Mouse (Mus musculus): ENCODE measurements around the gene Btnl4. TPM values are rescaled to one million over a fixed set of nuclear protein-coding genes. Genes with fewer than 3 reads are reported as not detected.

The Btnl4 gene
- polyA plus RNA-seq, 1 experiment from 2014 or later: not detected

- H3K4me2 ChIP-seq (ENCODE audit: low read depth, low read length): no peak overlapping the region
- no peak overlapping the region for H3K4me3 ChIP-seq (ENCODE audit: low read length)
- WGBS: 82% methylated on average over 7 of the region's 7 CpGs
- H3K9ac ChIP-seq (ENCODE audit: low read length): no peak overlapping the region
- no peak for ATAC-seq (ENCODE audit: low read depth)
- no peaks in the 10 kb centered on the region for H3K27me3 ChIP-seq (ENCODE audit: control insufficient read depth, insufficient read depth, low read depth, low read length)
- no peaks in the 10 kb centered on the region for H3K9me3 ChIP-seq (ENCODE audit: control insufficient read depth, low read length)
- H3K4me1 ChIP-seq (replicated peaks; ENCODE audit: control insufficient read depth, insufficient read depth, low read length): no peaks in the 10 kb centered on the region
- H3K36me3 ChIP-seq (ENCODE audit: control insufficient read depth, insufficient read depth, low read length): no peaks in the 10 kb centered on the region
- H3K27ac ChIP-seq (ENCODE audit: low read length): no peak overlapping the region
Measured at GRCm38 (mm10) chr17:34441990-34442389, 35.1 kb downstream of the Btnl4 start.

DNA sequence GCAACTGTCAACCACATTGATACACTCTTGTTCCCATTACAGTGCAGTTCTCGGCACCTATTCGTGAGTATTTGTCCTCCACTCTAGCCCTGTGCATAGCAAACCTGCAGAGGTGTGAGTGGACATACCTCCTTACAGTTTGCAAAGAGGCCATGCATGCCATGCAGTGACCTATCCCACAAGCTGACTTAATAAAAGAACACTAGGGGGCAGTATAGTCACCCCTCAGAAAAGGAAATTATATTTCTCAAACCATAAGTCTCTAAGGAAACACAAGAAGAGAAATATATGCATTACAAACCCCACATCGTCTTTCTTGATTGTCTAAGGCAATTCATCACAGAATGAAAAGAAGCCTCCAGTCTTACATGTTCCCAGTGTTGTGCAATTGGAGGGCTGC, 37.3 kb downstream of the Btnl4 start:
- no peak overlapping the region for H3K4me2 ChIP-seq (ENCODE audit: low read depth, low read length)
- H3K36me3 ChIP-seq (ENCODE audit: control insufficient read depth, insufficient read depth, low read length): no peaks in the 10 kb centered on the region
- no peaks in the 10 kb centered on the region for H3K9me3 ChIP-seq (ENCODE audit: control insufficient read depth, low read length)
- no peak overlapping the region for H3K27ac ChIP-seq (ENCODE audit: low read length)
- WGBS: 29% methylated on average over 3 of the region's 3 CpGs
- no peaks in the 10 kb centered on the region for H3K27me3 ChIP-seq (ENCODE audit: control insufficient read depth, insufficient read depth, low read depth, low read length)
- no peaks in the 10 kb centered on the region for H3K4me1 ChIP-seq (replicated peaks; ENCODE audit: control insufficient read depth, insufficient read depth, low read length)
- no peak overlapping the region for H3K9ac ChIP-seq (ENCODE audit: low read length)
- no peak overlapping the region for H3K4me3 ChIP-seq (ENCODE audit: low read length)
- ATAC-seq (ENCODE audit: low read depth): no peak

GRCm38 (mm10) chr17:34438588-34438987, 38.5 kb downstream of the Btnl4 start:
- no peak overlapping the region for H3K9ac ChIP-seq (ENCODE audit: low read length)
- H3K27me3 ChIP-seq (ENCODE audit: control insufficient read depth, insufficient read depth, low read depth, low read length): no peaks in the 10 kb centered on the region
- no peaks in the 10 kb centered on the region for H3K9me3 ChIP-seq (ENCODE audit: control insufficient read depth, low read length)
- no peaks in the 10 kb centered on the region for H3K4me1 ChIP-seq (replicated peaks; ENCODE audit: control insufficient read depth, insufficient read depth, low read length)
- ATAC-seq (ENCODE audit: low read depth): no peak
- no peak overlapping the region for H3K4me3 ChIP-seq (ENCODE audit: low read length)
- H3K27ac ChIP-seq (ENCODE audit: low read length): no peak overlapping the region
- H3K4me2 ChIP-seq (ENCODE audit: low read depth, low read length): no peak overlapping the region
- no peaks in the 10 kb centered on the region for H3K36me3 ChIP-seq (ENCODE audit: control insufficient read depth, insufficient read depth, low read length)
- WGBS: 34% methylated on average over 1 of the region's 1 CpGs

DNA sequence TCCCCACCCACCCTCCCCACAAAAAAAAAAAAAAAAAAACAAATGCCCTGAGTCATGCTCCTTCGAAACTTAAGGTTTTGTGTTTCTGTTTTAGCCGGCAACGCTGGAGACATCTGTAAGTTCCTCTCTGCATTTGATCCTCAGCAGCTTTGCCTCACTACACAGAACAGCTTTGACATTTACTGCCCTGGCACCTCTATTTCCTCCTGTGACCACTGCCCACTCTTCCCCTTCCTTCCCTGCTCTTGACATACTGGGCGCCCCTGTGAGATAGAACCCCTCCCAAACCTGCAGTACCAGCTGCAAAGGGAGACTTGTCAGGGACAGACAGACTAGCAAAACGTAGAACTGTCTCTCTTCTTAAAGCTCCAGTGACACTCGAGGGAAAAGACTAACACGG, 39.5 kb downstream of the Btnl4 start:
- H3K27ac ChIP-seq (ENCODE audit: low read length): no peak overlapping the region
- H3K4me1 ChIP-seq (replicated peaks; ENCODE audit: control insufficient read depth, insufficient read depth, low read length): no peaks in the 10 kb centered on the region
- ATAC-seq (ENCODE audit: low read depth): no peak
- no peak overlapping the region for H3K4me2 ChIP-seq (ENCODE audit: low read depth, low read length)
- WGBS: 47% methylated on average over 7 of the region's 7 CpGs
- H3K9me3 ChIP-seq (ENCODE audit: control insufficient read depth, low read length): no peaks in the 10 kb centered on the region
- H3K36me3 ChIP-seq (ENCODE audit: control insufficient read depth, insufficient read depth, low read length): no peaks in the 10 kb centered on the region
- H3K9ac ChIP-seq (ENCODE audit: low read length): no peak overlapping the region
- H3K4me3 ChIP-seq (ENCODE audit: low read length): no peak overlapping the region
- H3K27me3 ChIP-seq (ENCODE audit: control insufficient read depth, insufficient read depth, low read depth, low read length): no peaks in the 10 kb centered on the region

DNA sequence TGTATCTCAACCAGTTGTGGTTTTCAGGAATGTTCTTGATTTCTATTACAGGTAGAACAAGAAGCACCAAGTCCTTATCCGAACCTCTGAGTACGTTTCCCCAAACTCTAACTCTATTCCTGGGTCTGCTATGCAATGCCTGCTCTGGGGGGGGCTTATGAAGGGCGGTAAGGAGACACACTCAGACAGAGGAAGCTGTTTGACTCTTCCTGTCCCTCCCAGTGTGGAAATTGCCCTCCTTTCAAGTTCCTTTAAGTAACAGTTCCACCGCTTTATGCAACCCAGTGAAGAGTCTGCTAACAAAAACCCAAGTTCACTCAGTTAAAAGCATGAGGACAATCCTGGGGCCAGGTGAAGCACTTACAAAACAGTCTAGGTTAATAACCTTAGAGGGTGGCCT, 40.0 kb downstream of the Btnl4 start:
- Histone ChIP-seq H3K4me2 (ENCODE audit: low read depth, low read length) (no peak overlapping the region), H3K4me1 (replicated peaks; ENCODE audit: control insufficient read depth, insufficient read depth, low read length) (no peaks in the 10 kb centered on the region), H3K9me3 (ENCODE audit: control insufficient read depth, low read length) (no peaks in the 10 kb centered on the region), H3K4me3 (ENCODE audit: low read length) (no peak overlapping the region), H3K36me3 (ENCODE audit: control insufficient read depth, insufficient read depth, low read length) (no peaks in the 10 kb centered on the region), H3K9ac (ENCODE audit: low read length) (no peak overlapping the region), H3K27ac (ENCODE audit: low read length) (no peak overlapping the region), H3K27me3 (ENCODE audit: control insufficient read depth, insufficient read depth, low read depth, low read length) (no peaks in the 10 kb centered on the region)
- ATAC-seq (ENCODE audit: low read depth): no peak
- WGBS: 48% methylated on average over 4 of the region's 4 CpGs

DNA sequence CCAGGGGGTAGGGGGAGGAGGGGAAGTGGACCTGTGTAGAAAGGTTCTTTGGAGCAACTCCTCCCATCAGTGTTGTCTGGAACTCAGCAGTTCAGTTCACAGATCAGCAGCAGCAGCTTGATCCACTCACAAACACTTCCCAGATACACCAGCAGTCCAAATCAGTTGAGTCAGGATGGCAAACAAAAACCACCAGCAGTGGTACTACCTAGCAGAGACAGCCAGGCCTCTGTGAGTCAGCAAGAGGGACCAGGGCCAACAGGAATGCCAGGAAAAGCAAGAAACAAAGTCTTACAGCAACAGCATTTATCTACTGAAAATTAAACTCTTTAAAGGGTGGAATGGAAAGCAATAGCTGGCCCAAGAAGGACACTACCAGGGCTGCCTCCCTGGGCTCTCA, 49.5 kb downstream of the Btnl4 start:
- no peak for ATAC-seq (ENCODE audit: low read depth)
- H3K9ac ChIP-seq (ENCODE audit: low read length): no peak overlapping the region
- no peaks in the 10 kb centered on the region for H3K36me3 ChIP-seq (ENCODE audit: control insufficient read depth, insufficient read depth, low read length)
- no peak overlapping the region for H3K4me2 ChIP-seq (ENCODE audit: low read depth, low read length)
- no peaks in the 10 kb centered on the region for H3K9me3 ChIP-seq (ENCODE audit: control insufficient read depth, low read length)
- H3K27ac ChIP-seq (ENCODE audit: low read length): no peak overlapping the region
- H3K27me3 ChIP-seq (ENCODE audit: control insufficient read depth, insufficient read depth, low read depth, low read length): no peaks in the 10 kb centered on the region
- H3K4me3 ChIP-seq (ENCODE audit: low read length): no peak overlapping the region
- H3K4me1 ChIP-seq (replicated peaks; ENCODE audit: control insufficient read depth, insufficient read depth, low read length): no peaks in the 10 kb centered on the region

- Histone ChIP-seq H3K27me3 (ENCODE audit: control insufficient read depth, insufficient read depth, low read depth, low read length) (no peaks in the 10 kb centered on the region), H3K4me2 (ENCODE audit: low read depth, low read length) (no peak overlapping the region), H3K36me3 (ENCODE audit: control insufficient read depth, insufficient read depth, low read length) (no peaks in the 10 kb centered on the region), H3K4me1 (replicated peaks; ENCODE audit: control insufficient read depth, insufficient read depth, low read length) (no peaks in the 10 kb centered on the region), H3K4me3 (ENCODE audit: low read length) (no peak overlapping the region), H3K9ac (ENCODE audit: low read length) (no peak overlapping the region), H3K9me3 (ENCODE audit: control insufficient read depth, low read length) (no peaks in the 10 kb centered on the region), H3K27ac (ENCODE audit: low read length) (no peak overlapping the region)
- no peak for ATAC-seq (ENCODE audit: low read depth)
- 57% methylated on average over 7 of the region's 7 CpGs for WGBS
Measured at GRCm38 (mm10) chr17:34420014-34420413, 57.1 kb downstream of the Btnl4 start.

Other genes starting within 250 kb of the Btnl4 start
- 0.35 and 0.53 TPM in 2 replicates for gene H2-Ob, start 238.4 kb downstream of the Btnl4 start, polyA plus RNA-seq (2015; fragmentation: Nextera tagmentation; extraction: Ambion mirVana)
- gene H2-Ab1, start 219.6 kb downstream of the Btnl4 start, polyA plus RNA-seq (2015; fragmentation: Nextera tagmentation; extraction: Ambion mirVana): 15.1 and 36.2 TPM in 2 replicates
- gene H2-Aa, start 189.5 kb downstream of the Btnl4 start, polyA plus RNA-seq (2015; fragmentation: Nextera tagmentation; extraction: Ambion mirVana): 9.0 and 18.1 TPM in 2 replicates
- 6.5 and 13.5 TPM in 2 replicates for gene H2-Eb1, start 171.5 kb downstream of the Btnl4 start, polyA plus RNA-seq (2015; fragmentation: Nextera tagmentation; extraction: Ambion mirVana)
- gene H2-Eb2, start 151.7 kb downstream of the Btnl4 start, polyA plus RNA-seq (2015; fragmentation: Nextera tagmentation; extraction: Ambion mirVana): 0.04 TPM in 1 of 2 replicates, not detected in the other
- 0.09 TPM in 1 of 2 replicates, not detected in the other for gene Btnl2, start 122.5 kb downstream of the Btnl4 start, polyA plus RNA-seq (2015; fragmentation: Nextera tagmentation; extraction: Ambion mirVana)
- not detected in 2 replicates for gene Btnl1, start 100.2 kb downstream of the Btnl4 start, polyA plus RNA-seq (2015; fragmentation: Nextera tagmentation; extraction: Ambion mirVana)
- 0.44 TPM in 1 of 2 replicates, not detected in the other for gene BC051142, start 78.5 kb downstream of the Btnl4 start, polyA plus RNA-seq (2015; fragmentation: Nextera tagmentation; extraction: Ambion mirVana)
- gene Btnl6, start 40.0 kb upstream of the Btnl4 start, polyA plus RNA-seq (2015; fragmentation: Nextera tagmentation; extraction: Ambion mirVana): not detected in 2 replicates
- 9.2 and 10.2 TPM in 2 replicates for gene Notch4, start 87.0 kb upstream of the Btnl4 start, polyA plus RNA-seq (2015; fragmentation: Nextera tagmentation; extraction: Ambion mirVana)
- 15.4 and 18.3 TPM in 2 replicates for gene Gpsm3, start 112.5 kb upstream of the Btnl4 start, polyA plus RNA-seq (2015; fragmentation: Nextera tagmentation; extraction: Ambion mirVana)
- 8.5 and 11.4 TPM in 2 replicates for gene Pbx2, start 113.9 kb upstream of the Btnl4 start, polyA plus RNA-seq (2015; fragmentation: Nextera tagmentation; extraction: Ambion mirVana)
- gene Ager, start 120.5 kb upstream of the Btnl4 start, polyA plus RNA-seq (2015; fragmentation: Nextera tagmentation; extraction: Ambion mirVana): 379 and 478 TPM in 2 replicates
- gene Rnf5, start 126.4 kb upstream of the Btnl4 start, polyA plus RNA-seq (2015; fragmentation: Nextera tagmentation; extraction: Ambion mirVana): 128 and 129 TPM in 2 replicates
- gene Agpat1, start 126.9 kb upstream of the Btnl4 start, polyA plus RNA-seq (2015; fragmentation: Nextera tagmentation; extraction: Ambion mirVana): 52.1 and 56.0 TPM in 2 replicates
- gene Egfl8, start 138.7 kb upstream of the Btnl4 start, polyA plus RNA-seq (2015; fragmentation: Nextera tagmentation; extraction: Ambion mirVana): 3.8 and 4.7 TPM in 2 replicates
- gene Ppt2, start 151.2 kb upstream of the Btnl4 start, polyA plus RNA-seq (2015; fragmentation: Nextera tagmentation; extraction: Ambion mirVana): 21.0 and 23.9 TPM in 2 replicates
- gene Prrt1, start 152.2 kb upstream of the Btnl4 start, polyA plus RNA-seq (2015; fragmentation: Nextera tagmentation; extraction: Ambion mirVana): 0.13 and 0.53 TPM in 2 replicates
- gene Fkbpl, start 167.4 kb upstream of the Btnl4 start, polyA plus RNA-seq (2015; fragmentation: Nextera tagmentation; extraction: Ambion mirVana): 15.2 and 17.5 TPM in 2 replicates
- gene Atf6b, start 169.8 kb upstream of the Btnl4 start, polyA plus RNA-seq (2015; fragmentation: Nextera tagmentation; extraction: Ambion mirVana): 77.5 and 80.0 TPM in 2 replicates
- 0.62 and 1.1 TPM in 2 replicates for gene Tnxb, start 193.2 kb upstream of the Btnl4 start, polyA plus RNA-seq (2015; fragmentation: Nextera tagmentation; extraction: Ambion mirVana)